14 mouse cellular contexts compared by ENCODE assay signal in genomic region chr6:112742297-112742696, GRCm38 (mm10). TPM values are rescaled to one million over a fixed set of nuclear protein-coding genes. Genes with fewer than 3 reads are reported as not detected.
DNase-seq lines count a peak whose midpoint lies in the region; ATAC-seq and TF ChIP-seq lines count a peak whose summit lies in the region.
"Had no signal": no experiment of that assay in that cellular context is flagged by ENCODE, and none has a peak within 500 bp of the region (broad histone marks: within the 10 kb centered on the region; RNA-seq: fewer than 3 reads in every experiment).

No protein-coding gene starts in this region.

- WGBS in cerebellum, adult 2 months, result 80% methylated on average over 2 of the region's 2 CpGs
- 89% methylated on average over 2 of the region's 2 CpGs for WGBS in midbrain, embryonic 11.5 days
- WGBS in midbrain, embryonic 16.5 days, result 92% methylated on average over 2 of the region's 2 CpGs

- no peak overlapping the region for H3K4me2 ChIP-seq in midbrain, embryonic 11.5 days
- no peak overlapping the region for H3K4me2 ChIP-seq in midbrain, embryonic 16.5 days (ENCODE audit: low read length)
- H3K4me2 ChIP-seq: hindbrain, embryonic 15.5 days; lung, embryonic 15.5 days; neural tube, embryonic 15.5 days had no signal

- H3K36me3 ChIP-seq in midbrain, embryonic 11.5 days (ENCODE audit: control insufficient read depth, insufficient read depth, low read length), result peaks cover 41% of the 10 kb centered on the region; the same call in 1 of the 2 replicates
- peaks cover 34% of the 10 kb centered on the region for H3K36me3 ChIP-seq in midbrain, embryonic 16.5 days (ENCODE audit: control insufficient read depth, insufficient read depth, low read length)
- H3K36me3 ChIP-seq: G1E; lung, embryonic 15.5 days had no signal

- H3K27ac ChIP-seq in cerebellum, adult 2 months (ENCODE audit: insufficient read depth, low read length), result no peak overlapping the region
- H3K27ac ChIP-seq in midbrain, embryonic 11.5 days (ENCODE audit: low read depth, low read length), result no peak overlapping the region
- no peak overlapping the region for H3K27ac ChIP-seq in midbrain, embryonic 16.5 days (ENCODE audit: low read length)
- H3K27ac ChIP-seq: hindbrain, embryonic 15.5 days; lung, embryonic 15.5 days; neural tube, embryonic 15.5 days had no signal

- H3K9me3 ChIP-seq in midbrain, embryonic 11.5 days (ENCODE audit: control insufficient read depth, low read length), result no peaks in the 10 kb centered on the region
- H3K9me3 ChIP-seq in midbrain, embryonic 16.5 days (replicated peaks; ENCODE audit: control insufficient read depth, low read length, poor library complexity, severe bottlenecking), result no peaks in the 10 kb centered on the region
- H3K9me3 ChIP-seq: G1E; hindbrain, embryonic 15.5 days; lung, embryonic 15.5 days; neural tube, embryonic 15.5 days had no signal

- TF ChIP-seq POLR2A in cerebellum, adult 2 months (IDR thresholded peaks at IDR 0.05; ENCODE audit: borderline replicate concordance, insufficient read depth, low read length), result no peak

- no peak overlapping the region for H3K4me3 ChIP-seq in cerebellum, adult 2 months (replicated peaks; ENCODE audit: insufficient read depth, low read depth, low read length)
- H3K4me3 ChIP-seq in midbrain, embryonic 11.5 days (ENCODE audit: low read depth, low read length), result no peak overlapping the region
- no peak overlapping the region for H3K4me3 ChIP-seq in midbrain, embryonic 16.5 days (ENCODE audit: low read depth, low read length)
- H3K4me3 ChIP-seq: hindbrain, embryonic 15.5 days; lung, embryonic 15.5 days; neural tube, embryonic 15.5 days had no signal

- DNase-seq in cerebellum, adult 2 months, result peak in 1 of 2 experiments; percentile 32
- DNase-seq in cerebellum, adult 8-10 months, result no peak
- DNase-seq in kidney, adult 9 months, result peak; percentile 6
- no peak for DNase-seq in kidney, adult 18-20 months
- DNase-seq in midbrain, embryonic 11.5 days (ENCODE audit: low spot score, missing footprints), result no peak
- peak; percentile 30 for DNase-seq in retina, postnatal 1 day
- DNase-seq in right cerebral cortex, postnatal 10 days (ENCODE audit: low spot score in 2 of 2), result no peak
- DNase-seq: right cerebral cortex, postnatal 25 days had no signal

- H3K4me1 ChIP-seq in cerebellum, adult 2 months (ENCODE audit: control insufficient read depth, insufficient read depth, low read length), result no peaks in the 10 kb centered on the region; the same call in 1 of the 2 replicates
- no peaks in the 10 kb centered on the region for H3K4me1 ChIP-seq in midbrain, embryonic 11.5 days (ENCODE audit: control insufficient read depth, insufficient read depth, low read length)
- H3K4me1 ChIP-seq in midbrain, embryonic 16.5 days (ENCODE audit: control insufficient read depth, insufficient read depth, low read length), result no peaks in the 10 kb centered on the region
- H3K4me1 ChIP-seq: hindbrain, embryonic 15.5 days; lung, embryonic 15.5 days; neural tube, embryonic 15.5 days had no signal

- TF ChIP-seq CTCF in cerebellum, adult 2 months (IDR thresholded peaks at IDR 0.05; ENCODE audit: borderline replicate concordance, insufficient read depth, low read depth, low read length), result peak; percentile 34; the same call in 1 of the 2 replicates

- no peak overlapping the region for H3K9ac ChIP-seq in midbrain, embryonic 11.5 days (ENCODE audit: low read length)
- H3K9ac ChIP-seq in midbrain, embryonic 16.5 days (ENCODE audit: low read depth, low read length), result no peak overlapping the region
- H3K9ac ChIP-seq: hindbrain, embryonic 15.5 days; lung, embryonic 15.5 days; neural tube, embryonic 15.5 days had no signal

- H3K27me3 ChIP-seq in cerebellum, adult 2 months (ENCODE audit: control insufficient read depth, insufficient read depth, low read length), result no peaks in the 10 kb centered on the region
- H3K27me3 ChIP-seq in midbrain, embryonic 11.5 days (ENCODE audit: control insufficient read depth, insufficient read depth, low read length), result no peaks in the 10 kb centered on the region
- H3K27me3 ChIP-seq in midbrain, embryonic 16.5 days (ENCODE audit: control insufficient read depth, insufficient read depth, low read depth, low read length), result no peaks in the 10 kb centered on the region
- H3K27me3 ChIP-seq: hindbrain, embryonic 15.5 days; lung, embryonic 15.5 days; neural tube, embryonic 15.5 days had no signal

- ATAC-seq in midbrain, embryonic 11.5 days (ENCODE audit: low FRiP score), result peak; percentile 55; the same call in 1 of the 2 replicates
- ATAC-seq in midbrain, embryonic 16.5 days, result no peak
- ATAC-seq: forebrain, embryonic 16.5 days had no signal

RNA-seq across cellular contexts. Expression of gene Rad18, which starts 45.8 kb away (rescaled TPM):
- polyA plus RNA-seq in cerebellum, adult 2 months (2012; rRNA removed), result 3.2 and 3.3 TPM in 2 replicates
- 38.2 and 39.7 TPM in 2 replicates for polyA plus RNA-seq in midbrain, embryonic 11.5 days (2014; fragmentation: Nextera tagmentation; extraction: Ambion mirVana)
- 11.7 and 11.8 TPM in 2 replicates for polyA plus RNA-seq in midbrain, embryonic 16.5 days (2015; fragmentation: Nextera tagmentation; extraction: Ambion mirVana)

Comparison
In these comparisons a context has a peak if more than half of its experiments do, and no peak if none do; other contexts are left out.
1. DNase-seq: peak in kidney, adult 9 months (single experiment) and retina, postnatal 1 day (single experiment); none in cerebellum, adult 8-10 months (single experiment), kidney, adult 18-20 months (single experiment), midbrain, embryonic 11.5 days (single experiment) and right cerebral cortex, postnatal 10 days (0 of 2).